Mouse (Mus musculus): ENCODE data around the gene Vamp3.

GRCm38 (mm10) chr4:151041506-151041905 is 16.3 kb downstream of the Vamp3 start:
- no peak for TF ChIP-seq ELF1 (IDR thresholded peaks at IDR 0.05; ENCODE audit: low read depth, low read length)
- TF ChIP-seq USF2 (IDR thresholded peaks at IDR 0.05; ENCODE audit: borderline replicate concordance in 1 of 2, insufficient read depth in 1 of 2, low read depth in 1 of 2, low read length in 2 of 2) = no peak
- TF ChIP-seq ZKSCAN1 (IDR thresholded peaks at IDR 0.05; ENCODE audit: low read depth, low read length) = no peak
- TF ChIP-seq USF1 (IDR thresholded peaks at IDR 0.05; ENCODE audit: low read depth, low read length) = no peak

Measured in MEL (cell line).